Mouse (Mus musculus) testis, adult 2 months (tissue): ENCODE results near the gene Tbx19. TPM values are rescaled to one million over a fixed set of nuclear protein-coding genes. Genes with fewer than 3 reads are reported as not detected.

Experiments used
- H3K27ac ChIP-seq: fragments of 200-500 bp; 2 replicates; pipeline ENCODE4 v1.5.1; 2012; ENCODE audit warnings: low read depth, low read length; ENCODE audit not compliant: control insufficient read depth, insufficient read depth
- H3K27me3 ChIP-seq: fragments of 200-500 bp; 2 replicates; pipeline ENCODE4 v1.6.1; 2012; ENCODE audit warnings: mild to moderate bottlenecking, low read length, moderate library complexity; ENCODE audit not compliant: control insufficient read depth, insufficient read depth
- H3K36me3 ChIP-seq: fragments of 200-500 bp; 2 replicates; pipeline ENCODE4 v1.6.1; 2012; ENCODE audit warnings: mild to moderate bottlenecking, low read length; ENCODE audit not compliant: control insufficient read depth, insufficient read depth
- H3K4me1 ChIP-seq: fragments of 200-500 bp; 2 replicates; pipeline ENCODE4 v1.6.1; 2012; ENCODE audit warnings: low read length; ENCODE audit not compliant: control insufficient read depth, insufficient read depth
- H3K4me3 ChIP-seq: fragments of 200-500 bp; 2 replicates; pipeline ENCODE4 v1.5.1; 2012; ENCODE audit warnings: low read depth, mild to moderate bottlenecking, low read length, moderate library complexity, mixed read lengths; ENCODE audit not compliant: control insufficient read depth
- CTCF ChIP-seq: fragments of 200-500 bp; IDR thresholded peaks from 2 replicates; pipeline ENCODE4 v1.5.1; 2012; ENCODE audit warnings: low read depth, mild to moderate bottlenecking, inconsistent platforms, low read length, moderate library complexity; ENCODE audit not compliant: control insufficient read depth, insufficient read depth, insufficient replicate concordance
- POLR2A ChIP-seq: fragments of 200-500 bp; IDR thresholded peaks from 2 replicates; pipeline ENCODE4 v1.6.1; 2012; ENCODE audit warnings: low read depth, mild to moderate bottlenecking, inconsistent platforms, low read length, moderate library complexity; ENCODE audit not compliant: control insufficient read depth
- polyA plus RNA-seq: library from polyadenylated mRNA; depleted of rRNA; stranded (reverse); fragments of >200 nt; gene quantifications from 2 replicates; pipeline ENCODE4 v1.2.3, GENCODE M21; 2012; rRNA removed

Gene Tbx19
- polyA plus RNA-seq, 1 experiment = 21.1 TPM

DNA sequence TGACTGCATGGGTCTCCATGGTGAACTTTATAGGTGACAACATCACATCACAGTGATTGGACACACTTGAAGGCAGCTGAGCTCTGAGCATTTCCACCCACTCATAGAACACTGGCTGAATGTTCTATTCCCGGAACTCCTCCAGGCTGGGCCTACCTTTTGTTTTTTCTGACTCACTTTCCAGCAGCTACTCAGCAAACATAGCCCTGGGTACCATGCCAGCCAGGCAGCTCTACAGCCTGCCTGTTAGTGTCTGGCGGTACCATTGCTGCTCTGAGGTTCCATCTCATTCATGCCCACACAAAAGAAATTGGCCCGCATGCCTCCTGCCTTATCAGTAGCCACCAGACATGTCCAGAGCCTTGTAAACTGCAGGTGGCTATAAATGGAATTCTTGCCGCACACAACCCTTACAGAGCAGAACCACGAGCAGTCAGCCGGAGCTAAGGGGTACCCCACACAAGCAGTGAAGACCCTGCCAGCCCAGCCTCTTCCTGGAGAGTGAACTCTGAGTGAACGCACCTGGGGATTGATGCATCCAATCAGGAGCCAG, 55.8 kb downstream of the Tbx19 start:
- H3K4me3 ChIP-seq = no peak overlapping the region
- H3K4me1 ChIP-seq = peaks cover 6% of the 10 kb centered on the region
- no peak overlapping the region for H3K27ac ChIP-seq
- no peaks in the 10 kb centered on the region for H3K27me3 ChIP-seq
- no peaks in the 10 kb centered on the region for H3K36me3 ChIP-seq
- TF ChIP-seq CTCF (no peak), POLR2A (no peak)

DNA sequence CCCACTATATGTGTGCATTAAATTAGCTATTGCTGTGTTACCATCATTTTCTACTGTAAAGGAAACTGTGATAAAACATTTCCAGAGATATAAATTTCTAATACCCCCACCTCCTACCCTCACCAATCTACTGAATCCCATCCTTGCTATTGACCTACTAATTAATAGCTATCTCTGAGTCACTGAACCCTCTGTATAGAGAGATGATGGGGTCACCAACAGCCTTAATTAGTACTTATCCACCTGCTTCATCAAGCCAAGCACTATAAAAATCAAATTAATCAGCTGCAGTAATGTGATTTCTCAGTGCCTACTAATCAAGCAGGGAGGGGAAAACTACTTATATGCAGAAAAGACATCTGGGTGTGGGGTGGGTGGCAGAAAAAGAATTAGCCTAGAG, 61.0 kb downstream of the Tbx19 start:
- H3K36me3 ChIP-seq = no peaks in the 10 kb centered on the region
- no peak for TF ChIP-seq POLR2A
- TF ChIP-seq CTCF = no peak
- no peak overlapping the region for H3K4me3 ChIP-seq
- no peaks in the 10 kb centered on the region for H3K27me3 ChIP-seq
- H3K4me1 ChIP-seq = no peaks in the 10 kb centered on the region
- no peak overlapping the region for H3K27ac ChIP-seq

DNA sequence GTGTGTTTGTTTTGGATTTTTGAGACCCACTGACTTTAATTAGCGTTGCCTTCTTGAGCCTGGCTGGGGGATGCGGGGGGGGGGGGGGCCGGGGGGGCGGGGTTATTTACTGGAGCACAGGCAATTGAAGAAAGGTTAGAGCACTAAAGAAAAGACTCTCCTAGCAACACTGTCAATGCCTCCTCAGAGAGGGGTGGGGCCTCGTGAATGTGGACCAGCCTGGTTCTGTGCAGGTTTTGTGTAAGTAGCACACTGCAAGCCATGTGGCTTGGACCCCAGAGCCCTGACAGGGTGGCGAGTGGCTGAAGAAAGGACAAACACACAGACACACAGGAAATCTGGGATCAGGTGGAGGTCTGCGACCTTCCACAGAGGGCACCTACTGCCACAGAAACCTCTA, 65.7 kb downstream of the Tbx19 start:
- Histone ChIP-seq H3K27me3 (no peaks in the 10 kb centered on the region), H3K4me3 (no peak overlapping the region), H3K4me1 (peaks cover 4% of the 10 kb centered on the region; the same call in 1 of the 2 replicates), H3K27ac (no peak overlapping the region), H3K36me3 (no peaks in the 10 kb centered on the region)
- no peak for TF ChIP-seq POLR2A
- no peak for TF ChIP-seq CTCF

DNA sequence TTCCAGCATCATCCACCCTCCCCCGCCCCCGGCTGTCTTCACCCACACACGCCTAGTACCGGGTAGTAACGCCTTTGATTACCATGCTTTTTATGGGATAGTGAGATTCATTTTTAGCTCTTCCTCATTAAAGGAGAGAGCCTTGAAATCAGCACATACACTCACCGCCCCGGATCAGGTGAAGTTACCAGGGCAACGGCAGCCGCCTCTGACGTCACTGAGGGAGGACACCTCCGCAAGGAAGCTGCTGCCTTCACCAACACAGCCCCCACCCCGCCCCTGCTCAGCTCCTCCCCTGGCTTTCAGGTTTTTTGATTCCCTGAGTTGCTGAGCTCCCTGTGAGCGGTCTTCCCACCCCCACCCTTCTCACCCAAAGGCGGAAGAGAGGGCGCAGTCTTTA, 68.9 kb downstream of the Tbx19 start:
- Histone ChIP-seq H3K4me1 (peaks cover 4% of the 10 kb centered on the region; the same call in 1 of the 2 replicates), H3K27me3 (no peaks in the 10 kb centered on the region), H3K4me3 (peak overlapping the region; percentile 96), H3K36me3 (no peaks in the 10 kb centered on the region), H3K27ac (peak overlapping the region; percentile 51)
- TF ChIP-seq POLR2A = peak; percentile 85; the same call in 1 of the 2 replicates
- TF ChIP-seq CTCF = no peak

DNA sequence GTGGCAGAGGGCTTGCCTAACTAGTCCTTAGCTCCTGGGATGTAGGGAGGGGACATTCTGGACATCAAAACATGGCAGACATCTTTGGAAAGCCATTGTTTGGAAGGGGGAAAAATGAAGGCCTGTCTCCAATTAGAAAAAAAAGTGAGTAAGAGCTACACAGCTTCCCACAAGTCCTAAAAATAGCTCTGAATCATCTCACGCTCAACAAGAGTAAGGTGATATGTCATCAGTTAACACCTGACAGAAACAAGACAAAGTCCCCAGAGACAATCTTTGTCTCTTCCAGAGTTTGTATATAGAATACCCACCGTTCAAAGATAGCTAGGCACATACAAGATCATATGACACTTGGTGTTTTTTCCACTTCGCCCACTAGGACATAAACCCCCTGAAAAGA, 71.0 kb downstream of the Tbx19 start:
- no peak for TF ChIP-seq POLR2A
- TF ChIP-seq CTCF = no peak
- H3K27me3 ChIP-seq = no peaks in the 10 kb centered on the region
- no peaks in the 10 kb centered on the region for H3K36me3 ChIP-seq
- H3K4me1 ChIP-seq = peaks cover 4% of the 10 kb centered on the region; the same call in 1 of the 2 replicates
- H3K27ac ChIP-seq = no peak overlapping the region
- peak overlapping the region; percentile 33; the same call in 1 of the 2 replicates for H3K4me3 ChIP-seq

Other genes starting within 250 kb of the Tbx19 start
- 0.43 and 0.69 TPM in 2 replicates for gene Xcl1, start 225.2 kb downstream of the Tbx19 start, polyA plus RNA-seq
- 10.1 and 10.3 TPM in 2 replicates for gene Sft2d2, start 33.7 kb upstream of the Tbx19 start, polyA plus RNA-seq
- gene Tiprl, start 76.2 kb upstream of the Tbx19 start, polyA plus RNA-seq = 79.5 and 84.0 TPM in 2 replicates
- gene Gpr161, start 135.0 kb upstream of the Tbx19 start, polyA plus RNA-seq = 0.59 and 0.60 TPM in 2 replicates